Mouse (Mus musculus) frontal cortex, adult (tissue): ENCODE data around the gene BC024978.

Experiments used
- ATAC-seq: cut with Nextera tagmentation; 2 replicates; pipeline ENCODE4 v1.9.2; 2017; ENCODE audit warnings: mild to moderate bottlenecking, moderate library complexity, mixed read lengths; ENCODE audit not compliant: low TSS enrichment

BC024978 gene

DNA sequence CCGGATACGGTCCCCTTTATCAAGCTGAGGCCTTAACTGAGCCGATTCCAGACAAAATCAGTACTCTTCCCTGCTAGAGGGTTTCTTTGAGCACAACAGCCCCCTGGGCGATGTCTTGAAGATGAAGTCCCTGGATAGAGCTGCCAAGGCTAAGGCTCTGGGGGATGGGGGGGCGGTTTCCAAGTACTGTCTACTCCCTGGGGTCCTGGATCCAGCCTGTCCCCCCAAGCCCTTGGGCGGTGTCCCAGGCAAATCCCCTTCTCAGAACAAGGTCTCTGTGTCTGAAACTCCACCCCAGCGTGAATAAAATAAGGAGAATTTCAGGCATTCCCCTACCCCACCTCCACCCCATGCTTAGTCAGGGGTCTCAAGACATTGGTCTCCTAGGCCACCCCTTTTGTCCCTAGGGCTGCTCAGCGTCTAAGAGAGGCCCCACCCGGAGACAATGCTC lies 63.7 kb downstream of the BC024978 start:
- ATAC-seq = no peak

GRCm38 (mm10) chr7:27259771-27260170 lies 64.2 kb downstream of the BC024978 start:
- no peak for ATAC-seq
